Mouse (Mus musculus) cerebellum, adult 2 months (tissue): Measurements from ENCODE around the gene Egfl6.

Experiments
- CTCF ChIP-seq: fragments of 200-500 bp; IDR thresholded peaks from 2 replicates; pipeline ENCODE4 v1.5.1; 2011; ENCODE audit warnings: low read depth, mild to moderate bottlenecking, control low read depth, low read length, moderate library complexity, borderline replicate concordance; ENCODE audit not compliant: insufficient read depth
- POLR2A ChIP-seq: fragments of 200-500 bp; IDR thresholded peaks from 2 replicates; pipeline ENCODE4 v1.6.1; 2011; ENCODE audit warnings: low read length, control low read depth, borderline replicate concordance; ENCODE audit not compliant: insufficient read depth

- TF ChIP-seq CTCF (no peak), POLR2A (no peak)
These were observed 26.2 kb downstream of the Egfl6 start for GRCm38 (mm10) chrX:166559333-166559732.
